Mouse (Mus musculus) limb, embryonic 11.5 days (tissue): ENCODE data around the gene Trio. TPM values are rescaled to one million over a fixed set of nuclear protein-coding genes. Genes with fewer than 3 reads are reported as not detected.

Experiments
- ATAC-seq: fragments of 200-750 bp; cut with Nextera tagmentation; 2 replicates; pipeline ENCODE4 v1.8.0; 2017; ENCODE audit warnings: low read depth; ENCODE audit not compliant: insufficient number of reproducible peaks, low FRiP score, low TSS enrichment
- DNase-seq: peaks from one replicate; pipeline ENCODE4 v3.0.0-alpha.2; 2015; ENCODE audit warnings: low spot score
- H3K27ac ChIP-seq: fragments of 300-500 bp; sonication (generic); replicated peaks from 2 replicates; pipeline ENCODE4 v1.5.1; 2014; ENCODE audit warnings: low read depth, mild to moderate bottlenecking, low read length
- H3K27me3 ChIP-seq: fragments of 300-500 bp; sonication (generic); 2 replicates; pipeline ENCODE4 v1.6.1; 2014; ENCODE audit warnings: mild to moderate bottlenecking, low read length, mixed read lengths; ENCODE audit not compliant: control insufficient read depth, insufficient read depth
- H3K36me3 ChIP-seq: fragments of 300-500 bp; sonication (generic); 2 replicates; pipeline ENCODE4 v1.6.1; 2014; ENCODE audit warnings: mild to moderate bottlenecking, low read length, moderate library complexity, mixed read lengths; ENCODE audit not compliant: control insufficient read depth, insufficient read depth
- H3K4me1 ChIP-seq: fragments of 300-500 bp; sonication (generic); 2 replicates; pipeline ENCODE4 v1.6.1; 2014; ENCODE audit warnings: low read length, mixed read lengths; ENCODE audit not compliant: control insufficient read depth, insufficient read depth
- H3K4me2 ChIP-seq: fragments of 300-500 bp; sonication (generic); 2 replicates; pipeline ENCODE4 v1.6.1; 2014; ENCODE audit warnings: low read depth, mild to moderate bottlenecking, moderate library complexity; ENCODE audit not compliant: severe bottlenecking
- H3K4me3 ChIP-seq: fragments of 300-500 bp; sonication (generic); 2 replicates; pipeline ENCODE4 v1.5.1; 2014; ENCODE audit warnings: low read depth, low read length
- H3K9ac ChIP-seq: fragments of 300-500 bp; sonication (generic); 2 replicates; pipeline ENCODE4 v1.6.1; 2014; ENCODE audit warnings: mild to moderate bottlenecking, low read length
- H3K9me3 ChIP-seq: fragments of 300-500 bp; sonication (generic); 2 replicates; pipeline ENCODE4 v1.6.1; 2016; ENCODE audit warnings: low read length; ENCODE audit not compliant: control insufficient read depth
- WGBS: fragments of 180-500 bp; shearing (Covaris S2); extraction: QIAGEN DNeasy Blood & Tissue Kit; methylation state at CpG from one replicate; pipeline ENCODE4 v1.1.7; 2014; 5-methylcytosine and 5-hydroxymethylcytosine counted together
- polyA plus RNA-seq: library from polyadenylated mRNA; unstranded; fragments of >200 nt; fragmentation: Nextera tagmentation; extraction: Ambion mirVana; gene quantifications from 2 replicates; pipeline ENCODE4 v1.2.1, GENCODE M21; 2014

Gene Trio
- polyA plus RNA-seq, 1 experiment from 2014 or later = 64.8 TPM

- DNase-seq = no peak
- no peak for ATAC-seq
- Histone ChIP-seq H3K36me3 (no peaks in the 10 kb centered on the region), H3K4me3 (no peak overlapping the region), H3K27ac (no peak overlapping the region), H3K4me1 (no peaks in the 10 kb centered on the region), H3K9ac (no peak overlapping the region), H3K9me3 (no peaks in the 10 kb centered on the region), H3K27me3 (no peaks in the 10 kb centered on the region), H3K4me2 (no peak overlapping the region)
- 69% methylated on average over 3 of the region's 3 CpGs for WGBS
These were observed 112.6 kb downstream of the Trio start for GRCm38 (mm10) chr15:27913013-27913412.

- H3K9ac ChIP-seq = no peak overlapping the region
- H3K4me3 ChIP-seq = no peak overlapping the region
- H3K27me3 ChIP-seq = no peaks in the 10 kb centered on the region
- no peak overlapping the region for H3K4me2 ChIP-seq
- no peak overlapping the region for H3K27ac ChIP-seq
- ATAC-seq = no peak
- 90% methylated on average over 9 of the region's 9 CpGs for WGBS
- no peaks in the 10 kb centered on the region for H3K9me3 ChIP-seq
- H3K4me1 ChIP-seq = no peaks in the 10 kb centered on the region
- no peaks in the 10 kb centered on the region for H3K36me3 ChIP-seq
- no peak for DNase-seq
These were observed 114.5 kb downstream of the Trio start for GRCm38 (mm10) chr15:27911196-27911595.

GRCm38 (mm10) chr15:27910179-27910578 lies 115.5 kb downstream of the Trio start:
- Histone ChIP-seq H3K27me3 (no peaks in the 10 kb centered on the region), H3K36me3 (no peaks in the 10 kb centered on the region), H3K27ac (no peak overlapping the region), H3K9me3 (no peaks in the 10 kb centered on the region), H3K9ac (no peak overlapping the region), H3K4me3 (no peak overlapping the region), H3K4me1 (0 out of 2 replicates have a peak, but pooled peaks cover under 1% of the 10 kb centered on the region), H3K4me2 (no peak overlapping the region)
- ATAC-seq (no peak), DNase-seq (no peak)
- WGBS = 90% methylated on average over 7 of the region's 7 CpGs

- no peak for DNase-seq
- no peaks in the 10 kb centered on the region for H3K9me3 ChIP-seq
- ATAC-seq = no peak
- WGBS = 49% methylated on average over 5 of the region's 5 CpGs
- H3K4me2 ChIP-seq = no peak overlapping the region
- H3K27ac ChIP-seq = no peak overlapping the region
- no peaks in the 10 kb centered on the region for H3K27me3 ChIP-seq
- H3K4me1 ChIP-seq = 0 out of 2 replicates have a peak, but pooled peaks cover 2% of the 10 kb centered on the region
- H3K4me3 ChIP-seq = no peak overlapping the region
- H3K36me3 ChIP-seq = no peaks in the 10 kb centered on the region
- H3K9ac ChIP-seq = no peak overlapping the region
These were observed 118.0 kb downstream of the Trio start for GRCm38 (mm10) chr15:27907649-27908048.

- Histone ChIP-seq H3K4me2 (no peak overlapping the region), H3K4me3 (no peak overlapping the region), H3K27me3 (no peaks in the 10 kb centered on the region), H3K4me1 (0 out of 2 replicates have a peak, but pooled peaks cover 2% of the 10 kb centered on the region), H3K27ac (no peak overlapping the region), H3K9me3 (no peaks in the 10 kb centered on the region), H3K36me3 (no peaks in the 10 kb centered on the region), H3K9ac (no peak overlapping the region)
- DNase-seq (no peak), ATAC-seq (no peak)
- 89% methylated on average over 4 of the region's 4 CpGs for WGBS
These were observed 119.2 kb downstream of the Trio start for GRCm38 (mm10) chr15:27906409-27906808.

GRCm38 (mm10) chr15:27905341-27905740 lies 120.3 kb downstream of the Trio start:
- H3K9ac ChIP-seq = no peak overlapping the region
- 65% methylated on average over 6 of the region's 6 CpGs for WGBS
- H3K36me3 ChIP-seq = peaks cover 1% of the 10 kb centered on the region; the same call in 1 of the 2 replicates
- no peaks in the 10 kb centered on the region for H3K27me3 ChIP-seq
- H3K4me3 ChIP-seq = no peak overlapping the region
- H3K9me3 ChIP-seq = no peaks in the 10 kb centered on the region
- H3K4me2 ChIP-seq = no peak overlapping the region
- H3K27ac ChIP-seq = no peak overlapping the region
- DNase-seq (peak; percentile 76), ATAC-seq (no peak)
- 0 out of 2 replicates have a peak, but pooled peaks cover 2% of the 10 kb centered on the region for H3K4me1 ChIP-seq

- no peak for ATAC-seq
- Histone ChIP-seq H3K4me3 (no peak overlapping the region), H3K9ac (no peak overlapping the region), H3K36me3 (peaks cover 3% of the 10 kb centered on the region; the same call in 1 of the 2 replicates), H3K27me3 (no peaks in the 10 kb centered on the region), H3K4me1 (0 out of 2 replicates have a peak, but pooled peaks cover 2% of the 10 kb centered on the region), H3K9me3 (no peaks in the 10 kb centered on the region), H3K4me2 (no peak overlapping the region), H3K27ac (no peak overlapping the region)
- 39% methylated on average over 16 of the region's 16 CpGs for WGBS
- no peak for DNase-seq
These were observed 121.2 kb downstream of the Trio start for GRCm38 (mm10) chr15:27904346-27905005.

- Histone ChIP-seq H3K9me3 (no peaks in the 10 kb centered on the region), H3K9ac (no peak overlapping the region), H3K4me1 (0 out of 2 replicates have a peak, but pooled peaks cover 2% of the 10 kb centered on the region), H3K4me3 (no peak overlapping the region), H3K36me3 (peaks cover 12% of the 10 kb centered on the region), H3K27ac (no peak overlapping the region), H3K4me2 (no peak overlapping the region), H3K27me3 (no peaks in the 10 kb centered on the region)
- DNase-seq (no peak), ATAC-seq (no peak)
- WGBS = 92% methylated on average over 15 of the region's 15 CpGs
These were observed 124.4 kb downstream of the Trio start for GRCm38 (mm10) chr15:27901200-27901599.
